Mouse (Mus musculus) forebrain, embryonic 16.5 days (tissue): ENCODE data around the gene Hsd3b6. TPM values are rescaled to one million over a fixed set of nuclear protein-coding genes. Genes with fewer than 3 reads are reported as not detected.
"Not testable (repeated sequence)": the region's sequence is repeated elsewhere in the genome, so short reads cannot be mapped to it uniquely, and the experiment has no call there.

Source experiments
- ATAC-seq: fragments of 200-750 bp; cut with Nextera tagmentation; 2 replicates; pipeline ENCODE4 v1.8.0; 2017; ENCODE audit warnings: mild to moderate bottlenecking, moderate library complexity
- H3K27ac ChIP-seq: fragments of 300-500 bp; sonication (generic); 2 replicates; pipeline ENCODE4 v1.5.1; 2014; ENCODE audit warnings: low read length, control low read depth
- H3K27me3 ChIP-seq: fragments of 300-500 bp; sonication (generic); replicated peaks from 2 replicates; pipeline ENCODE4 v1.6.1; 2014; ENCODE audit warnings: low read length; ENCODE audit not compliant: control insufficient read depth, insufficient read depth
- H3K36me3 ChIP-seq: fragments of 300-500 bp; sonication (generic); 2 replicates; pipeline ENCODE4 v1.6.1; 2014; ENCODE audit not compliant: control insufficient read depth, insufficient read depth
- H3K4me1 ChIP-seq: fragments of 300-500 bp; sonication (generic); replicated peaks from 2 replicates; pipeline ENCODE4 v1.6.1; 2014; ENCODE audit warnings: low read length; ENCODE audit not compliant: control insufficient read depth, insufficient read depth
- H3K4me2 ChIP-seq: fragments of 300-500 bp; sonication (generic); 2 replicates; pipeline ENCODE4 v1.6.1; 2014; ENCODE audit warnings: mild to moderate bottlenecking, low read length, control low read depth
- H3K4me3 ChIP-seq: fragments of 300-500 bp; sonication (generic); replicated peaks from 2 replicates; pipeline ENCODE4 v1.5.1; 2014; ENCODE audit warnings: mild to moderate bottlenecking, low read length, control low read depth
- H3K9ac ChIP-seq: fragments of 300-500 bp; sonication (generic); replicated peaks from 2 replicates; pipeline ENCODE4 v1.6.1; 2014; ENCODE audit warnings: low read depth, low read length, control low read depth
- H3K9me3 ChIP-seq: fragments of 300-500 bp; sonication (generic); 2 replicates; pipeline ENCODE4 v1.6.1; 2016; ENCODE audit warnings: low read length; ENCODE audit not compliant: control insufficient read depth
- WGBS: fragments of 180-500 bp; shearing (Covaris S2); extraction: QIAGEN DNeasy Blood & Tissue Kit; methylation state at CpG from one replicate; pipeline ENCODE4 v1.1.7; 2014; 5-methylcytosine and 5-hydroxymethylcytosine counted together
- polyA plus RNA-seq: library from polyadenylated mRNA; unstranded; fragments of >200 nt; fragmentation: Nextera tagmentation; extraction: Ambion mirVana; gene quantifications from 2 replicates; pipeline ENCODE4 v1.2.1, GENCODE M21; 2015

Gene Hsd3b6
- polyA plus RNA-seq, 1 experiment from 2014 or later, result 0.32 TPM

- no peak overlapping the region for H3K4me2 ChIP-seq
- no peak overlapping the region for H3K4me3 ChIP-seq
- H3K9me3 ChIP-seq, result no peaks in the 10 kb centered on the region
- no peaks in the 10 kb centered on the region for H3K36me3 ChIP-seq
- H3K27ac ChIP-seq, result no peak overlapping the region
- H3K27me3 ChIP-seq, result no peaks in the 10 kb centered on the region
- 88% methylated on average over 5 of the region's 5 CpGs for whole genome bisulfite sequencing
- no peak for ATAC-seq
- H3K4me1 ChIP-seq, result no peaks in the 10 kb centered on the region
- no peak overlapping the region for H3K9ac ChIP-seq
Measured at GRCm38 (mm10) chr3:98850262-98850661, 36.0 kb upstream of the Hsd3b6 start.

DNA sequence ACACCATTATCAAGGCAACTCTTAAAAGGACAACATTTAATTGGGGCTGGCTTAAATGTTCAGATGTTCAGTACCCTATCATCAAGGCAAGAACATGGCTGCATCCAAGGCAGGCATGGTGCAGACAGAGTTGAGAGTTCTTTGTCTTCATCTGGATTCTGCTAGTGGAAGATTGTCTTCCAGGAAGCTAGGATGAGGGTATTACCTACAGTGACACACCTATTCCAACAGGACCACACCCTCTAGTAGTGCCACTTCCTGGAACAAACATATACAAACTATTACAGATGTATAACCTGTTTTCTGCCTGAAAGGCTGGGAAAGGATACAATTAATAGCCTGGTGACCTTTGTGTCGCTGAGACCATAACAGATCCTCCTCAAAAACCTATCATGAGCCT lies 34.7 kb upstream of the Hsd3b6 start:
- Histone ChIP-seq H3K4me3 (no peak overlapping the region), H3K9me3 (no peaks in the 10 kb centered on the region), H3K27ac (no peak overlapping the region), H3K4me1 (no peaks in the 10 kb centered on the region), H3K27me3 (no peaks in the 10 kb centered on the region), H3K9ac (no peak overlapping the region), H3K36me3 (no peaks in the 10 kb centered on the region), H3K4me2 (no peak overlapping the region)
- WGBS, result 92% methylated on average over 1 of the region's 1 CpGs
- ATAC-seq, result no peak

DNA sequence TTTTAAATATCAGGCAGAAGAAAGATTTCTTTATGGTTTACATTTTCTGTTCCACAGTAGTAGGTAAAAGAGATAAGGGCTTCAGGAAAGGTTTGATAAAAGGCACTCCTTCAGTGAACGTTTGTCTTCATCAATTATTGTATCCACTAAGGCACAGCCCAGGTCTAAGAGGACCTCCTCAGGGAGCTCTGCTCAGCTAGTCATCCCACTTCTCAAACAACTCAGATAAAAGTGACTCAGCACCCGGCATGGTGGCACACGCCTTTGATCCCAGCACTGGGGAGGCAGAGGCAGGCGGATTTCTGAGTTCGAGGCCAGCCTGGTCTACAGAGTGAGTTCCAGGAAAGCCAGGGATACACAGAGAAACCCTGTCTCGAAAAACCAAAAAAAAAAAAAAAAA lies 1.6 kb downstream of the Hsd3b6 start:
- H3K27me3 ChIP-seq, H3K9me3 ChIP-seq, ATAC-seq, H3K9ac ChIP-seq, H3K4me2 ChIP-seq, H3K4me1 ChIP-seq, H3K36me3 ChIP-seq, H3K27ac ChIP-seq, H3K4me3 ChIP-seq: not testable (repeated sequence)
- WGBS, result 87% methylated on average over 6 of the region's 6 CpGs

GRCm38 (mm10) chr3:98805032-98805431 lies 9.2 kb downstream of the Hsd3b6 start:
- 49% methylated on average over 3 of the region's 3 CpGs for WGBS
- H3K4me1 ChIP-seq, H3K27me3 ChIP-seq, H3K4me2 ChIP-seq, ATAC-seq, H3K4me3 ChIP-seq, H3K27ac ChIP-seq, H3K36me3 ChIP-seq, H3K9ac ChIP-seq, H3K9me3 ChIP-seq: not testable (repeated sequence)

DNA sequence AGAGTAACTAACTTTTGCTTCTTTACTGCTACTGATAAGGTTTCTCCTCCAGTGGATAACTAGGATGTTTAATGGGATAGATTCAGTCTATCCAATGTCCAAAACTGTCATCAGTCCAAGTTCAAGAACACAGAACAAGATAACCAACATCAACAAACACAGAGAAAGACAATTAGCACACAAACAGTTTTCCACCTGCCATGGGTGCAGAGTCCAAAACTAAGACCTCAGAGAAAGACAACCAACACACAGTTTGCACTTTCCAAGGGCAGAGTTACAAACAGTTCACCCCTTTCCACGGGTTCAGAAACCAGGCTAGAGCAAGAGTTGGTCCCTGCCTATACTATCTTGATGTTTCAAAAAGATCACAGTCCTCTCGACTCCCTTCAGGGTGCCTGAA lies 27.7 kb downstream of the Hsd3b6 start:
- ATAC-seq, result no peak

DNA sequence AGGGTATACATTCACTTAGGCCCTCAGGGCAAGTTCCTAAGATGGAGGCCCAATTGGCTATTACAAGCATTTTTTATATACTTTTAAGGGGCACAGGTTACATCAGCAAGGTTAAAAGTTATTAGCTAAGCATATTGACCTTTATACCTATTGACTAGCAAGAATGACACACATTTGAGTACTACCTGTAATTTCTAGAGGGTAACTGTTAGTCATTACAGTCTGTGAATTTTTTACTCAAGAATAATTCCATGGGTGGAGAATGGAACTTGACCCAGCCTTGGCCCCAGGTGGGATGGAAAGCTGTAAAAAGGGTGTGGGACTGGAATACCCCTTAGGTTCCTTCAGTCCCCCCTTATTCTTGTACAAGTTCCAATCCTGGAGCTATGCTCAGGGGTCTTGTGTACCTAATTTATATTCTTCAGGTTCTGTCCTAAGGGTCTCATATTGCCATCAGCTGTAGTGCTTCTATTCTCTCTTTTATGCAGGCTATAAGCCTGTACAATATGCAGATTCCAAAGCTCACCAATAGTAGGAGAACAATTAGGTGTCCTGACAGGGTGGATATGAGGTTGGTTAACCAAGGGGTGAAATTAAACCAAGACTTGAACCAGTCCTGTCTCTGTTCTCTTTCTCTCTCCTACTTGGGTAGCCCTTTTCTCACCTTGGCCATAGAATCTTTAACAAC lies 31.9 kb downstream of the Hsd3b6 start:
- Histone ChIP-seq H3K9me3 (no peaks in the 10 kb centered on the region), H3K9ac (no peak overlapping the region), H3K27me3 (no peaks in the 10 kb centered on the region), H3K4me3 (no peak overlapping the region), H3K36me3 (no peaks in the 10 kb centered on the region), H3K4me1 (no peaks in the 10 kb centered on the region), H3K27ac (no peak overlapping the region), H3K4me2 (no peak overlapping the region)
- ATAC-seq, result no peak

More for the DNA sequence above, 27.7 kb downstream of the Hsd3b6 start:
- H3K9me3 ChIP-seq, result no peaks in the 10 kb centered on the region
- no peak overlapping the region for H3K4me2 ChIP-seq
- no peaks in the 10 kb centered on the region for H3K4me1 ChIP-seq
- no peak overlapping the region for H3K27ac ChIP-seq
- no peaks in the 10 kb centered on the region for H3K27me3 ChIP-seq
- no peaks in the 10 kb centered on the region for H3K36me3 ChIP-seq
- WGBS, result 79% methylated on average over 2 of the region's 2 CpGs
- H3K9ac ChIP-seq, result no peak overlapping the region
- H3K4me3 ChIP-seq, result no peak overlapping the region

DNA sequence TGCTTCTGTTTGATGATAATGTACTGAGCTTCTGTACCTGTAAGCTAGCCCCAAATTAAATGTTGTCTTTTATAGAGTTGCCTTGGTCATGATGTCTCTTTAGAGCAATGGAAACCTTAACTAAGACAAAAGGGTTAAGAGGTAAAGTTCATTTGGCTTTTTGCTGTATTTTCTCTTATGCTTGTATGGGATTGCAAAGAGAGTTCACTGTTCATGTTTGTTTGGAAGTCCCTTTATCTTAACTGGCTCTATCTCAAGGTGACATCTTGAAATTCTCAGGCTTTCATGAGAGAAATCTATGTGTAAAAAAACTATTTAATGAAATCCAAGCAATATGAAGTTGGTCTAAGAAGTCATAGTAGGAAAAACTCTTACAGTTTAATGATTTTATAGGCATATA lies 33.3 kb downstream of the Hsd3b6 start:
- Histone ChIP-seq H3K9me3 (no peaks in the 10 kb centered on the region), H3K27me3 (no peaks in the 10 kb centered on the region), H3K36me3 (no peaks in the 10 kb centered on the region), H3K27ac (no peak overlapping the region), H3K4me1 (no peaks in the 10 kb centered on the region), H3K4me3 (no peak overlapping the region), H3K4me2 (no peak overlapping the region), H3K9ac (no peak overlapping the region)
- ATAC-seq, result no peak

- no peak for ATAC-seq
- Histone ChIP-seq H3K36me3 (no peaks in the 10 kb centered on the region), H3K9me3 (no peaks in the 10 kb centered on the region), H3K27ac (no peak overlapping the region), H3K27me3 (no peaks in the 10 kb centered on the region), H3K4me3 (no peak overlapping the region), H3K4me1 (no peaks in the 10 kb centered on the region), H3K4me2 (no peak overlapping the region), H3K9ac (no peak overlapping the region)
Measured at GRCm38 (mm10) chr3:98764155-98764554, 50.1 kb downstream of the Hsd3b6 start.

DNA sequence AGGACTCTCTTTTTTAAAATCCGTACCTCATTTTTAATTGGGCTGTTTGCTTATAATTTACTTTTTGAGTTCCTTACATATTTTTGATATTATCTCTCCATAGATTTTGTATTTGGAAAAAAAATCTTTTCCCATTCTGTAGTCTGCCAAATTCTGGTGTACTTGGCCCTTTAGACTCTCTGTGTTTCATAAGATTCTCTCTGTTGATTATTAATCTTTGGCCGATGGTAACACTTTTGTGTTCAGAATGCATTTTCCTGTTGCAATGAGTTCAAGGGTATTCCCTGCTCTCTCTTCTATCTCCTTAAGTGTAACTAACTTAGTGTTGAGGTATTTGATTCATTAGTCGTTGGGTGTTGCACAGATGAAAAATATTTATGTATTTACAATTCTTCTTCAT lies 57.4 kb downstream of the Hsd3b6 start:
- Histone ChIP-seq H3K9ac (no peak overlapping the region), H3K4me3 (no peak overlapping the region), H3K9me3 (no peaks in the 10 kb centered on the region), H3K4me1 (no peaks in the 10 kb centered on the region), H3K27ac (no peak overlapping the region), H3K4me2 (no peak overlapping the region), H3K36me3 (no peaks in the 10 kb centered on the region), H3K27me3 (no peaks in the 10 kb centered on the region)
- ATAC-seq, result no peak
- 88% methylated on average over 3 of the region's 3 CpGs for WGBS
